ENCODE assay signal across 14 mouse cellular contexts in genomic region chr11:60073936-60074502, GRCm38 (mm10). TPM values are rescaled to one million over a fixed set of nuclear protein-coding genes. Genes with fewer than 3 reads are reported as not detected.
DNase-seq lines count a peak whose midpoint lies in the region; TF ChIP-seq lines count a peak whose summit lies in the region.
"Had no signal": no experiment of that assay in that cellular context is flagged by ENCODE, and none has a peak within 500 bp of the region (broad histone marks: within the 10 kb centered on the region; RNA-seq: fewer than 3 reads in every experiment).

No protein-coding gene starts in this region.

- H3K27ac ChIP-seq in kidney, adult 2 months (ENCODE audit: insufficient read depth, low read depth, low read length): no peak overlapping the region
- H3K27ac ChIP-seq: lung, embryonic 15.5 days; midbrain, embryonic 12.5 days; neural tube, embryonic 15.5 days had no signal

- intact Hi-C loops in heart, postnatal 10 days (cut with DNase I): no loop called here

- no peak overlapping the region for H3K4me3 ChIP-seq in kidney, adult 2 months (ENCODE audit: insufficient read depth, low read depth, low read length)
- H3K4me3 ChIP-seq: lung, embryonic 15.5 days; midbrain, embryonic 12.5 days; neural tube, embryonic 15.5 days had no signal

- H3K27me3 ChIP-seq in kidney, adult 2 months (replicated peaks; ENCODE audit: control insufficient read depth, insufficient read depth, low read length): no peaks in the 10 kb centered on the region
- H3K27me3 ChIP-seq: lung, embryonic 15.5 days; midbrain, embryonic 12.5 days; neural tube, embryonic 15.5 days had no signal

- peak; percentile 23 for DNase-seq in adrenal gland, adult 2 months
- no peak for DNase-seq in adrenal gland, postnatal 4 days (ENCODE audit: low spot score in 2 of 2)
- peak; percentile 55 for DNase-seq in 416B (ENCODE audit: low read depth)
- DNase-seq in cerebellum, adult 9-11 months: peak; percentile 83
- DNase-seq in kidney, adult 2 months: peak; percentile 68
- no peak for DNase-seq in spleen, postnatal 4 days (ENCODE audit: low spot score in 2 of 2)
- DNase-seq in heart, postnatal 10 days: no peak
- no peak for DNase-seq in thymus, postnatal 25 days
- DNase-seq: embryo, embryonic 11 days; right cerebral cortex, postnatal 4 days had no signal

- no peak for TF ChIP-seq CTCF in kidney, adult 2 months (conservative IDR thresholded peaks at IDR 0.05; ENCODE audit: insufficient read depth, insufficient read length, low read depth, low read length)

- no peaks in the 10 kb centered on the region for H3K36me3 ChIP-seq in kidney, adult 2 months (ENCODE audit: control insufficient read depth, insufficient read depth, low read length)
- H3K36me3 ChIP-seq: G1E; lung, embryonic 15.5 days; midbrain, embryonic 12.5 days; neural tube, embryonic 15.5 days had no signal

- TF ChIP-seq POLR2A in kidney, adult 2 months (IDR thresholded peaks at IDR 0.05; ENCODE audit: low read depth, low read length): no peak

- WGBS in kidney, adult 2 months: 33% methylated on average over 15 of the region's 15 CpGs

- H3K4me1 ChIP-seq in kidney, adult 2 months (ENCODE audit: control insufficient read depth, insufficient read depth, low read length): no peaks in the 10 kb centered on the region
- H3K4me1 ChIP-seq: midbrain, embryonic 12.5 days; neural tube, embryonic 15.5 days had no signal

RNA-seq across cellular contexts. Expression of gene Pemt, which starts 27.7 kb away (rescaled TPM):
- 10 to 100 TPM in 1 of 2 experiments, 1 to 10 TPM in 1; 8.4 to 12.5 TPM for total RNA-seq in adrenal gland, adult 2 months (2021)
- 11.2 and 13.1 TPM in 2 replicates for polyA plus RNA-seq in adrenal gland, adult 2 months (2012; rRNA removed)
- total RNA-seq in adrenal gland, postnatal 4 days (2021): 10 to 100 TPM in 1 of 2 experiments, 1 to 10 TPM in 1; 7.3 to 54.5 TPM
- 7.1 and 8.7 TPM in 2 replicates for polyA plus RNA-seq in kidney, adult 2 months (2012; rRNA removed)
- total RNA-seq in heart, postnatal 10 days (2021): 1 to 10 TPM in 1 of 2 experiments, under 1 TPM in 1; 0.77 to 2.5 TPM

RNA-seq across cellular contexts. Expression of gene Rai1, which starts 30.8 kb away (rescaled TPM):
- total RNA-seq in adrenal gland, adult 2 months (2021): 10 to 100 TPM; 41.4 to 46.7 TPM
- 72.1 and 82.5 TPM in 2 replicates for polyA plus RNA-seq in adrenal gland, adult 2 months (2012; rRNA removed)
- total RNA-seq in adrenal gland, postnatal 4 days (2021): 10 to 100 TPM; 61.4 to 69.8 TPM
- 26.1 and 29.2 TPM in 2 replicates for polyA plus RNA-seq in kidney, adult 2 months (2012; rRNA removed)
- 10 to 100 TPM; 44.6 to 45.7 TPM for total RNA-seq in heart, postnatal 10 days (2021)

Comparison
In these comparisons a context has a peak if more than half of its experiments do, and no peak if none do; other contexts are left out.
1. DNase-seq: peak in adrenal gland, adult 2 months (single experiment), 416B (single experiment), cerebellum, adult 9-11 months (single experiment) and kidney, adult 2 months (single experiment); none in adrenal gland, postnatal 4 days (0 of 2), spleen, postnatal 4 days (0 of 2), heart, postnatal 10 days (0 of 2) and thymus, postnatal 25 days (single experiment).